Mouse (Mus musculus): ENCODE results near the gene Rasgef1b.

- TF ChIP-seq CTCF (conservative IDR thresholded peaks at IDR 0.05 in 1 of 2, IDR thresholded peaks at IDR 0.05 in 1 of 2; ENCODE audit: low read depth in 2 of 2, low read length in 2 of 2): no peak
- no peak for TF ChIP-seq POLR2A (IDR thresholded peaks at IDR 0.05; ENCODE audit: low read depth, low read length)
- TF ChIP-seq TBP (conservative IDR thresholded peaks at IDR 0.05; ENCODE audit: low read depth, low read length): no peak
- no peak for TF ChIP-seq KAT2A (IDR thresholded peaks at IDR 0.05; ENCODE audit: insufficient replicate concordance, low read length)
- TF ChIP-seq POLR2AphosphoS2 (IDR thresholded peaks at IDR 0.05; ENCODE audit: low read depth, low read length): no peak
- no peak for TF ChIP-seq SIN3A (IDR thresholded peaks at IDR 0.05; ENCODE audit: low read length)
- no peak for TF ChIP-seq ZNF384 (IDR thresholded peaks at IDR 0.05; ENCODE audit: low read depth, low read length)
- TF ChIP-seq ELF1 (IDR thresholded peaks at IDR 0.05; ENCODE audit: low read depth, low read length): no peak
- no peak for TF ChIP-seq RCOR1 (conservative IDR thresholded peaks at IDR 0.05; ENCODE audit: low read depth, low read length)
- no peak for TF ChIP-seq ZMIZ1 (IDR thresholded peaks at IDR 0.05; ENCODE audit: low read depth, low read length)
- no peak for TF ChIP-seq MAFK (IDR thresholded peaks at IDR 0.05; ENCODE audit: insufficient replicate concordance, low read length)
Observed at GRCm38 (mm10) chr5:99617271-99617800, 111.5 kb downstream of the Rasgef1b start.
